Mouse (Mus musculus) spleen, adult 2 months (tissue): ENCODE data around the gene Cerkl. TPM values are rescaled to one million over a fixed set of nuclear protein-coding genes. Genes with fewer than 3 reads are reported as not detected.

Experiments used
- DNase-seq, 2 experiments: peaks; one replicate each; pipeline versions ENCODE4 v3.0.0 to v3.0.0-alpha.2; 2012 to 2021; ENCODE audit warnings: low spot score in 2 of 2, low read depth in 1 of 2
- H3K27ac ChIP-seq: fragments of 200-500 bp; 2 replicates; pipeline ENCODE4 v1.5.1; 2012; ENCODE audit warnings: low read length, inconsistent platforms; ENCODE audit not compliant: insufficient read depth
- H3K27me3 ChIP-seq: fragments of 200-500 bp; 2 replicates; pipeline ENCODE4 v1.6.1; 2012; ENCODE audit warnings: mild to moderate bottlenecking, moderate library complexity, low read length, inconsistent platforms; ENCODE audit not compliant: control insufficient read depth, insufficient read depth
- H3K36me3 ChIP-seq: fragments of 200-500 bp; 2 replicates; pipeline ENCODE4 v1.6.1; 2012; ENCODE audit warnings: mild to moderate bottlenecking, low read length, inconsistent platforms; ENCODE audit not compliant: control insufficient read depth, insufficient read depth
- H3K4me1 ChIP-seq: fragments of 200-500 bp; 2 replicates; pipeline ENCODE4 v1.6.1; 2011; ENCODE audit warnings: inconsistent platforms; ENCODE audit not compliant: control insufficient read depth, insufficient read depth, insufficient read length
- H3K4me3 ChIP-seq: fragments of 200-500 bp; 2 replicates; pipeline ENCODE4 v1.5.1; 2011; ENCODE audit warnings: mild to moderate bottlenecking, inconsistent platforms; ENCODE audit not compliant: insufficient read depth, insufficient read length; ENCODE audit errors: extremely low read depth
- CTCF ChIP-seq: fragments of 200-500 bp; IDR thresholded peaks from 2 replicates; pipeline ENCODE4 v1.5.1; 2011; ENCODE audit warnings: mild to moderate bottlenecking, inconsistent platforms; ENCODE audit not compliant: insufficient read depth, insufficient read length, insufficient replicate concordance; ENCODE audit errors: extremely low read depth
- POLR2A ChIP-seq: fragments of 200-500 bp; IDR thresholded peaks from 2 replicates; pipeline ENCODE4 v1.6.1; 2011; ENCODE audit warnings: low read depth, low read length, inconsistent platforms
- WGBS: fragments of 180-500 bp; shearing (Covaris S2); methylation state at CpG from one replicate; pipeline ENCODE4 v1.1.7; 2018; 5-methylcytosine and 5-hydroxymethylcytosine counted together
- polyA plus RNA-seq: library from polyadenylated mRNA; depleted of rRNA; stranded (reverse); fragments of >200 nt; gene quantifications from 2 replicates; pipeline ENCODE4 v1.2.3, GENCODE M21; 2012; rRNA removed

Gene Cerkl
- polyA plus RNA-seq, 1 experiment = 1.3 TPM

DNA sequence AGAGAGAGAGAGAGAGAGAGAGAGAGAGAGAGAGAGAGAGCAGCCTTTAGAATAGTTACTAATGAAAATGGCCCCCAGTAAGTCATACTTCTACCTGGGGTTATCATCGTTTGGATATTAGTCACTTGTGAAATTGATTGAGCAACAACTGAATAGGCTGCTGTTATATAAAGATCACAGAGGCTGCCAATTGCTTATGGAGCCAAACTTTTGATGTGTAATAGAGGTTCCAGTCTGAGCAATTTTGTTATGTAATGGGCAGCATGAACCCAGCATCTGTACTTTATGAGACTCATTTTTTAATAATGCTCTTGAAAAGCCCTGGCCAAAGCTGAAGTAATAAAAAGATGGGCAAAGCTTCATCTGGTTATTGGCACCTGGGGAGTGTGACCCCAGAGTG, 166.4 kb downstream of the Cerkl start:
- Histone ChIP-seq H3K27ac (no peak overlapping the region), H3K36me3 (peaks cover 63% of the 10 kb centered on the region), H3K4me1 (no peaks in the 10 kb centered on the region), H3K27me3 (no peaks in the 10 kb centered on the region), H3K4me3 (no peak overlapping the region)
- WGBS = 71% methylated on average over 1 of the region's 1 CpGs
- no peak for TF ChIP-seq POLR2A
- TF ChIP-seq CTCF = no peak
- DNase-seq = no peak

DNA sequence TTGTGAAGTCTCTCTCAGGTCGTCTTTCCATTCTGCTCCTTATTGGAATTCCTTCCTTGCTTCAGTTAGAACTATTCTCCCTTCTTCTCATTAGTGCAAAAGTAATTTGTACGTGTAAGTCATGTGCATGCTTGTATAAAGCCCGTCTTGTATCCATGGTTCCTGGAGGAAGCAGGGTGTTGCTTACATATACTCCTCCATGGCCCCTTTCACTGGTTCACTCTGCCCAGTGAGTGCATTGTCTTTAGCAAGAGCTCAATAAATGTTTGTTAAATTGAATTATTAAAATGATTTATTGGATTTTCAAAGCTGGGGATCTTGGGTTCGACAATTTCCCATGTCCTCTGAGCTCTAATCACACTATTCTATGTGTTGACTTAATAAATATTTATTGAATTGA, 172.4 kb downstream of the Cerkl start:
- Histone ChIP-seq H3K4me1 (no peaks in the 10 kb centered on the region), H3K36me3 (peaks cover 45% of the 10 kb centered on the region), H3K27me3 (no peaks in the 10 kb centered on the region), H3K4me3 (no peak overlapping the region), H3K27ac (no peak overlapping the region)
- no peak for DNase-seq
- TF ChIP-seq CTCF (no peak), POLR2A (no peak)
- 95% methylated on average over 4 of the region's 4 CpGs for WGBS

Other genes starting within 250 kb of the Cerkl start
- gene Itga4, start 201.4 kb downstream of the Cerkl start, polyA plus RNA-seq = 23.5 and 24.3 TPM in 2 replicates
- not detected in 2 replicates for gene Neurod1, start within 50 bp of the Cerkl start, polyA plus RNA-seq
- 5.8 and 5.9 TPM in 2 replicates for gene Itprid2, start 178.6 kb upstream of the Cerkl start, polyA plus RNA-seq